Mouse (Mus musculus) embryonic facial prominence, embryonic 10.5 days (tissue): ENCODE results near the gene Zfp213. TPM values are rescaled to one million over a fixed set of nuclear protein-coding genes. Genes with fewer than 3 reads are reported as not detected.

Source experiments
- DNase-seq: peaks from one replicate; pipeline ENCODE4 v3.0.0-alpha.2; 2017; ENCODE audit warnings: low spot score
- H3K27ac ChIP-seq: fragments of 300-500 bp; sonication (generic); replicated peaks from 2 replicates; pipeline ENCODE4 v1.5.1; 2016; ENCODE audit warnings: mild to moderate bottlenecking
- H3K27me3 ChIP-seq: fragments of 300-500 bp; sonication (generic); replicated peaks from 2 replicates; pipeline ENCODE4 v1.6.1; 2016; ENCODE audit warnings: low read depth, mild to moderate bottlenecking; ENCODE audit not compliant: poor library complexity, severe bottlenecking
- H3K36me3 ChIP-seq: fragments of 300-500 bp; sonication (generic); replicated peaks from 2 replicates; pipeline ENCODE4 v1.6.1; 2016; ENCODE audit warnings: mild to moderate bottlenecking, moderate library complexity
- H3K4me1 ChIP-seq: fragments of 300-500 bp; sonication (generic); 2 replicates; pipeline ENCODE4 v1.6.1; 2016
- H3K4me3 ChIP-seq: fragments of 300-500 bp; sonication (generic); 2 replicates; pipeline ENCODE4 v1.5.1; 2016; ENCODE audit warnings: mild to moderate bottlenecking, moderate library complexity
- H3K9me3 ChIP-seq: fragments of 300-500 bp; sonication (generic); 2 replicates; pipeline ENCODE4 v1.6.1; 2016; ENCODE audit warnings: mild to moderate bottlenecking
- WGBS: fragments of 180-500 bp; shearing (Covaris S2); methylation state at CpG from one replicate; pipeline ENCODE4 v1.1.7; 2016; 5-methylcytosine and 5-hydroxymethylcytosine counted together
- polyA plus RNA-seq: library from polyadenylated mRNA; unstranded; fragments of >200 nt; fragmentation: Nextera tagmentation; extraction: Ambion mirVana; gene quantifications from 2 replicates; pipeline ENCODE4 v1.2.1, GENCODE M21; 2016

Zfp213 gene
- polyA plus RNA-seq, 1 experiment from 2014 or later = 27.2 TPM

GRCm38 (mm10) chr17:23548615-23549014 is 15.4 kb downstream of the Zfp213 start:
- WGBS = 1% methylated on average over 15 of the region's 15 CpGs
- H3K36me3 ChIP-seq = no peaks in the 10 kb centered on the region
- H3K27ac ChIP-seq = no peak overlapping the region
- H3K9me3 ChIP-seq = no peaks in the 10 kb centered on the region
- H3K4me3 ChIP-seq = peak overlapping the region; percentile 73
- peaks cover 17% of the 10 kb centered on the region for H3K4me1 ChIP-seq
- peak; percentile 90 for DNase-seq
- 0 out of 2 replicates have a peak, but pooled peaks cover 2% of the 10 kb centered on the region for H3K27me3 ChIP-seq

GRCm38 (mm10) chr17:23547681-23548443 is 16.2 kb downstream of the Zfp213 start:
- Histone ChIP-seq H3K27ac (no peak overlapping the region), H3K4me1 (peaks cover 25% of the 10 kb centered on the region), H3K4me3 (peak overlapping the region; percentile 80), H3K9me3 (no peaks in the 10 kb centered on the region), H3K36me3 (no peaks in the 10 kb centered on the region), H3K27me3 (0 out of 2 replicates have a peak, but pooled peaks cover 2% of the 10 kb centered on the region)
- no peak for DNase-seq
- 50% methylated on average over 11 of the region's 11 CpGs for WGBS

- H3K4me3 ChIP-seq = peak overlapping the region; percentile 80
- peak; percentile 88 for DNase-seq
- no peaks in the 10 kb centered on the region for H3K36me3 ChIP-seq
- peaks cover 34% of the 10 kb centered on the region for H3K4me1 ChIP-seq
- H3K27me3 ChIP-seq = peaks cover 6% of the 10 kb centered on the region; the same call in 1 of the 2 replicates
- peak overlapping the region; percentile 84 for H3K27ac ChIP-seq
- WGBS = 1% methylated on average over 42 of the region's 42 CpGs
- H3K9me3 ChIP-seq = no peaks in the 10 kb centered on the region
Observed at GRCm38 (mm10) chr17:23546702-23547505, 17.1 kb downstream of the Zfp213 start.

- peak overlapping the region; percentile 80 for H3K4me3 ChIP-seq
- H3K27me3 ChIP-seq = peaks cover 12% of the 10 kb centered on the region; the same call in 1 of the 2 replicates
- under 1% methylated on average over 20 of the region's 20 CpGs for WGBS
- no peaks in the 10 kb centered on the region for H3K36me3 ChIP-seq
- peaks cover 32% of the 10 kb centered on the region for H3K4me1 ChIP-seq
- H3K9me3 ChIP-seq = no peaks in the 10 kb centered on the region
- peak; percentile 89 for DNase-seq
- H3K27ac ChIP-seq = peak overlapping the region; percentile 84
Observed at GRCm38 (mm10) chr17:23546333-23546701, 17.7 kb downstream of the Zfp213 start.

GRCm38 (mm10) chr17:23545841-23546240 is 18.2 kb downstream of the Zfp213 start:
- WGBS = 9% methylated on average over 6 of the region's 6 CpGs
- Histone ChIP-seq H3K36me3 (no peaks in the 10 kb centered on the region), H3K27me3 (peaks cover 15% of the 10 kb centered on the region; the same call in 1 of the 2 replicates), H3K4me3 (peak overlapping the region; percentile 80), H3K27ac (no peak overlapping the region), H3K4me1 (peaks cover 31% of the 10 kb centered on the region), H3K9me3 (no peaks in the 10 kb centered on the region)
- DNase-seq = no peak

GRCm38 (mm10) chr17:23544766-23545165 is 19.3 kb downstream of the Zfp213 start:
- no peak overlapping the region for H3K27ac ChIP-seq
- H3K27me3 ChIP-seq = peaks cover 21% of the 10 kb centered on the region
- peaks cover 37% of the 10 kb centered on the region for H3K4me1 ChIP-seq
- 89% methylated on average over 1 of the region's 1 CpGs for WGBS
- no peaks in the 10 kb centered on the region for H3K9me3 ChIP-seq
- DNase-seq = no peak
- H3K4me3 ChIP-seq = no peak overlapping the region
- no peaks in the 10 kb centered on the region for H3K36me3 ChIP-seq

GRCm38 (mm10) chr17:23543983-23544382 is 20.1 kb downstream of the Zfp213 start:
- H3K9me3 ChIP-seq = no peaks in the 10 kb centered on the region
- H3K27ac ChIP-seq = no peak overlapping the region
- no peak overlapping the region for H3K4me3 ChIP-seq
- WGBS = 72% methylated on average over 4 of the region's 4 CpGs
- peaks cover 29% of the 10 kb centered on the region for H3K27me3 ChIP-seq
- DNase-seq = no peak
- H3K4me1 ChIP-seq = peaks cover 32% of the 10 kb centered on the region
- no peaks in the 10 kb centered on the region for H3K36me3 ChIP-seq

- 29% methylated on average over 5 of the region's 5 CpGs for WGBS
- peak overlapping the region; percentile 24; the same call in 1 of the 2 replicates for H3K4me3 ChIP-seq
- H3K27ac ChIP-seq = no peak overlapping the region
- DNase-seq = peak; percentile 41
- peaks cover 36% of the 10 kb centered on the region for H3K27me3 ChIP-seq
- no peaks in the 10 kb centered on the region for H3K36me3 ChIP-seq
- no peaks in the 10 kb centered on the region for H3K9me3 ChIP-seq
- peaks cover 35% of the 10 kb centered on the region for H3K4me1 ChIP-seq
Observed at GRCm38 (mm10) chr17:23543325-23543724, 20.7 kb downstream of the Zfp213 start.

GRCm38 (mm10) chr17:23542835-23543234 is 21.2 kb downstream of the Zfp213 start:
- peaks cover 39% of the 10 kb centered on the region for H3K4me1 ChIP-seq
- no peak overlapping the region for H3K27ac ChIP-seq
- no peak for DNase-seq
- peak overlapping the region; percentile 24; the same call in 1 of the 2 replicates for H3K4me3 ChIP-seq
- no peaks in the 10 kb centered on the region for H3K36me3 ChIP-seq
- WGBS = 33% methylated on average over 4 of the region's 4 CpGs
- no peaks in the 10 kb centered on the region for H3K9me3 ChIP-seq
- peaks cover 41% of the 10 kb centered on the region for H3K27me3 ChIP-seq

- Histone ChIP-seq H3K4me3 (peak overlapping the region; percentile 36), H3K4me1 (peaks cover 43% of the 10 kb centered on the region), H3K9me3 (no peaks in the 10 kb centered on the region), H3K27me3 (peaks cover 47% of the 10 kb centered on the region), H3K36me3 (no peaks in the 10 kb centered on the region), H3K27ac (no peak overlapping the region)
- 10% methylated on average over 12 of the region's 12 CpGs for WGBS
- DNase-seq = no peak
Observed at GRCm38 (mm10) chr17:23542004-23542720, 21.9 kb downstream of the Zfp213 start.

GRCm38 (mm10) chr17:23540605-23541475 is 23.2 kb downstream of the Zfp213 start:
- H3K27me3 ChIP-seq = peaks cover 52% of the 10 kb centered on the region
- H3K27ac ChIP-seq = no peak overlapping the region
- peaks cover 43% of the 10 kb centered on the region for H3K4me1 ChIP-seq
- H3K36me3 ChIP-seq = no peaks in the 10 kb centered on the region
- H3K4me3 ChIP-seq = peak overlapping the region; percentile 44
- peak; percentile 71 for DNase-seq
- 7% methylated on average over 31 of the region's 31 CpGs for WGBS
- no peaks in the 10 kb centered on the region for H3K9me3 ChIP-seq
